Mouse (Mus musculus) myocyte (in vitro differentiated cells): Measurements from ENCODE around the gene Tnfrsf12a.

Experiments
- MAX ChIP-seq: IDR thresholded peaks from one replicate; pipeline ENCODE4 v1.6.1; 2011; ENCODE audit warnings: low read depth, mild to moderate bottlenecking, control low read depth
- MYOD1 ChIP-seq, 3 experiments: IDR thresholded peaks; one replicate each; pipeline ENCODE4 v1.6.1; 2011; ENCODE audit warnings: control low read depth in 2 of 3, low read depth in 2 of 3, mild to moderate bottlenecking in 2 of 3, moderate library complexity in 1 of 3; ENCODE audit not compliant: insufficient read length in 2 of 3, control insufficient read depth in 1 of 3
- POLR2A ChIP-seq: IDR thresholded peaks from one replicate; pipeline ENCODE4 v1.6.1; 2011; ENCODE audit warnings: low read depth, mild to moderate bottlenecking, control low read depth, moderate library complexity; ENCODE audit not compliant: insufficient read length
- TCF12 ChIP-seq: IDR thresholded peaks from one replicate; pipeline ENCODE4 v1.6.1; 2011; ENCODE audit warnings: mild to moderate bottlenecking, control low read depth; ENCODE audit not compliant: poor library complexity, insufficient read depth, severe bottlenecking

- TF ChIP-seq POLR2A (no peak), MAX (no peak), TCF12 (no peak), MYOD1 (IDR thresholded peaks at IDR 0.05; ENCODE audit: control insufficient read depth in 1 of 3, insufficient read length in 2 of 3, low read depth in 2 of 3) (no peak)
These were observed 46.0 kb downstream of the Tnfrsf12a start for GRCm38 (mm10) chr17:23631241-23631640.
